Mouse (Mus musculus): Measurements from ENCODE around the gene Adcy9. TPM values are rescaled to one million over a fixed set of nuclear protein-coding genes. Genes with fewer than 3 reads are reported as not detected.

Adcy9 gene
- total and polyA plus RNA-seq, 2 experiments from 2014 or later, result 1.8 to 19.0 TPM

DNA sequence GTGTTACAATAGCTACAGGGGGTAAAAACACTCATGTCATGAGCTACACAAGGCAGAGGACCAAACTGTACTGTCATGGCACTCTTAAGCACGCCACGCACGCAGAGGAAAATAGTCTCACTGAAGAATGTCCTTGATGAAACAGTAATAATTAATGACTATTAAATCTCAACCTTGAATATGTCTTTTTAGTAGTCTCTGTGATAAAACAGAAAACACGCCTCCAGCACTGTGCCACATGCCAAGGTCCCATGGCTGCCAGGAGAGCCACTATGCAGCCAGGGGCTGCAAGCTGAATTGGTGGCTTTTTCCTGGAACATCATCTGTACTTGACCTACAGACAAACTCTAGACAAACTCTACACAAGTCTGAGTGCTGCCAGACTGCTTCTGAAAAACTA lies 8.0 kb downstream of the Adcy9 start:
- WGBS, result 89% methylated on average over 4 of the region's 4 CpGs
- Histone ChIP-seq H3K4me2 (ENCODE audit: low read depth, low read length) (no peak overlapping the region), H3K36me3 (replicated peaks; ENCODE audit: control insufficient read depth, insufficient read depth, low read length) (0 out of 2 replicates have a peak, but pooled peaks cover 6% of the 10 kb centered on the region), H3K4me1 (ENCODE audit: control insufficient read depth, insufficient read depth) (peaks cover 27% of the 10 kb centered on the region), H3K9ac (replicated peaks; ENCODE audit: low read depth, low read length) (no peak overlapping the region), H3K4me3 (ENCODE audit: low read depth, low read length) (no peak overlapping the region), H3K27ac (ENCODE audit: low read depth) (no peak overlapping the region), H3K9me3 (replicated peaks; ENCODE audit: control insufficient read depth, low read length) (no peaks in the 10 kb centered on the region), H3K27me3 (ENCODE audit: control insufficient read depth, insufficient read depth, low read length) (no peaks in the 10 kb centered on the region)
- ATAC-seq (ENCODE audit: insufficient read depth, low read depth) (no peak), DNase-seq (ENCODE audit: low spot score) (no peak)
- TF ChIP-seq EP300 (IDR thresholded peaks at IDR 0.05; ENCODE audit: low read depth), result no peak

GRCm38 (mm10) chr16:4411296-4411695 lies 9.0 kb downstream of the Adcy9 start:
- Histone ChIP-seq H3K4me3 (ENCODE audit: low read depth, low read length) (no peak overlapping the region), H3K9me3 (replicated peaks; ENCODE audit: control insufficient read depth, low read length) (no peaks in the 10 kb centered on the region), H3K4me1 (ENCODE audit: control insufficient read depth, insufficient read depth) (peaks cover 22% of the 10 kb centered on the region), H3K4me2 (ENCODE audit: low read depth, low read length) (no peak overlapping the region), H3K9ac (replicated peaks; ENCODE audit: low read depth, low read length) (no peak overlapping the region), H3K27me3 (ENCODE audit: control insufficient read depth, insufficient read depth, low read length) (no peaks in the 10 kb centered on the region), H3K27ac (ENCODE audit: low read depth) (no peak overlapping the region), H3K36me3 (replicated peaks; ENCODE audit: control insufficient read depth, insufficient read depth, low read length) (0 out of 2 replicates have a peak, but pooled peaks cover 6% of the 10 kb centered on the region)
- ATAC-seq (ENCODE audit: insufficient read depth, low read depth), result no peak
- no peak for DNase-seq (ENCODE audit: low spot score)
- no peak for TF ChIP-seq EP300 (IDR thresholded peaks at IDR 0.05; ENCODE audit: low read depth)
- TF ChIP-seq CTCF (IDR thresholded peaks at IDR 0.05; ENCODE audit: low read depth), result no peak
- WGBS, result 49% methylated on average over 2 of the region's 2 CpGs

DNA sequence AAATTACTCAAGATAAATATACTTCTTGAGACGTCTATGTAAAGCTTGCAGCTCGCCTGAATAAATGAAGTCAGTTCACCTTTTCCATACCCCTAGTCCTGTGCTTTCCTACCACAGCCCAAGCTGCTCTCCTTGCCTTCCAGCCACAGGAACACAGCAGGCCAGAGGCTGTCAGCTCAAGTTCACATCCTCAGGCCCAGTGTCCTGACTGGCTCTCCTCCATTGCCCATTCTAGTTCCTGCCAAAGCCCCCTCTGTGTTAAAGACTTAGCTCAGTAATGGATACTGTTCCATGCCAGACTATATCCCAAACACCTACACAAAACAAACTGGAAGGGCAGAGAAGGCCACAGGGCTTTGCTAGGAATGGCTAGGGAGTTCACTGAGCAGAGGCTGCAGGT lies 12.8 kb downstream of the Adcy9 start:
- no peak overlapping the region for H3K9ac ChIP-seq (replicated peaks; ENCODE audit: low read depth, low read length)
- 82% methylated on average over 2 of the region's 2 CpGs for WGBS

GRCm38 (mm10) chr16:4406706-4407105 lies 13.6 kb downstream of the Adcy9 start:
- TF ChIP-seq CTCF (IDR thresholded peaks at IDR 0.05; ENCODE audit: low read depth) (no peak), EP300 (IDR thresholded peaks at IDR 0.05; ENCODE audit: low read depth) (no peak)
- Histone ChIP-seq H3K27me3 (ENCODE audit: control insufficient read depth, insufficient read depth, low read length) (no peaks in the 10 kb centered on the region), H3K36me3 (replicated peaks; ENCODE audit: control insufficient read depth, insufficient read depth, low read length) (no peaks in the 10 kb centered on the region), H3K4me3 (ENCODE audit: low read depth, low read length) (no peak overlapping the region), H3K4me2 (ENCODE audit: low read depth, low read length) (no peak overlapping the region), H3K9me3 (replicated peaks; ENCODE audit: control insufficient read depth, low read length) (no peaks in the 10 kb centered on the region), H3K27ac (ENCODE audit: low read depth) (no peak overlapping the region), H3K4me1 (ENCODE audit: control insufficient read depth, insufficient read depth) (peaks cover 8% of the 10 kb centered on the region), H3K9ac (replicated peaks; ENCODE audit: low read depth, low read length) (no peak overlapping the region)
- 66% methylated on average over 4 of the region's 4 CpGs for WGBS
- no peak for ATAC-seq (ENCODE audit: insufficient read depth, low read depth)
- DNase-seq (ENCODE audit: low spot score), result no peak

More for the DNA sequence above, 12.8 kb downstream of the Adcy9 start:
- DNase-seq (ENCODE audit: low spot score) (no peak), ATAC-seq (ENCODE audit: insufficient read depth, low read depth) (no peak)
- no peak overlapping the region for H3K4me2 ChIP-seq (ENCODE audit: low read depth, low read length)
- TF ChIP-seq EP300 (IDR thresholded peaks at IDR 0.05; ENCODE audit: low read depth), result no peak
- TF ChIP-seq CTCF (IDR thresholded peaks at IDR 0.05; ENCODE audit: low read depth), result no peak
- H3K4me3 ChIP-seq (ENCODE audit: low read depth, low read length), result no peak overlapping the region
- no peaks in the 10 kb centered on the region for H3K9me3 ChIP-seq (replicated peaks; ENCODE audit: control insufficient read depth, low read length)
- no peaks in the 10 kb centered on the region for H3K27me3 ChIP-seq (ENCODE audit: control insufficient read depth, insufficient read depth, low read length)
- H3K36me3 ChIP-seq (replicated peaks; ENCODE audit: control insufficient read depth, insufficient read depth, low read length), result 0 out of 2 replicates have a peak, but pooled peaks cover 6% of the 10 kb centered on the region
- peaks cover 8% of the 10 kb centered on the region for H3K4me1 ChIP-seq (ENCODE audit: control insufficient read depth, insufficient read depth)
- no peak overlapping the region for H3K27ac ChIP-seq (ENCODE audit: low read depth)

- TF ChIP-seq CTCF (IDR thresholded peaks at IDR 0.05; ENCODE audit: low read depth), result no peak
- no peak for TF ChIP-seq EP300 (IDR thresholded peaks at IDR 0.05; ENCODE audit: low read depth)
Observed at GRCm38 (mm10) chr16:4406047-4406586, 14.2 kb downstream of the Adcy9 start.

More at GRCm38 (mm10) chr16:4406047-4406586, 14.2 kb downstream of the Adcy9 start:
- Histone ChIP-seq H3K4me2 (ENCODE audit: low read depth, low read length) (no peak overlapping the region), H3K36me3 (replicated peaks; ENCODE audit: control insufficient read depth, insufficient read depth, low read length) (no peaks in the 10 kb centered on the region), H3K9ac (replicated peaks; ENCODE audit: low read depth, low read length) (no peak overlapping the region), H3K4me1 (ENCODE audit: control insufficient read depth, insufficient read depth) (peaks cover 12% of the 10 kb centered on the region), H3K9me3 (replicated peaks; ENCODE audit: control insufficient read depth, low read length) (no peaks in the 10 kb centered on the region), H3K4me3 (ENCODE audit: low read depth, low read length) (no peak overlapping the region), H3K27me3 (ENCODE audit: control insufficient read depth, insufficient read depth, low read length) (no peaks in the 10 kb centered on the region), H3K27ac (ENCODE audit: low read depth) (no peak overlapping the region; the same call in 1 of the 2 replicates)
- no peak for DNase-seq (ENCODE audit: low spot score)
- 91% methylated on average over 6 of the region's 6 CpGs for WGBS
- ATAC-seq (ENCODE audit: insufficient read depth, low read depth), result no peak
